Mouse (Mus musculus) cortical plate, adult 2 months (tissue): Measurements from ENCODE around the gene Steap3. TPM values are rescaled to one million over a fixed set of nuclear protein-coding genes. Genes with fewer than 3 reads are reported as not detected.
A peak's percentile ranks its signal among the peaks of the same experiment; 100 is the strongest.

ENCODE experiments used
- H3K27ac ChIP-seq: fragments of 200-500 bp; 2 replicates; pipeline ENCODE4 v1.5.1; 2012; ENCODE audit warnings: low read length, control low read depth, inconsistent platforms; ENCODE audit not compliant: insufficient read depth
- H3K4me1 ChIP-seq: fragments of 200-500 bp; 2 replicates; pipeline ENCODE4 v1.6.1; 2011; ENCODE audit warnings: low read length; ENCODE audit not compliant: control insufficient read depth, insufficient read depth
- H3K4me3 ChIP-seq: fragments of 200-500 bp; 2 replicates; pipeline ENCODE4 v1.5.1; 2011; ENCODE audit warnings: mild to moderate bottlenecking, low read length, control low read depth; ENCODE audit not compliant: insufficient read depth
- CTCF ChIP-seq: fragments of 200-500 bp; IDR thresholded peaks from 2 replicates; pipeline ENCODE4 v1.5.1; 2011; ENCODE audit warnings: mild to moderate bottlenecking, control low read depth, low read length; ENCODE audit not compliant: insufficient read depth; ENCODE audit errors: extremely low read depth
- POLR2A ChIP-seq: fragments of 200-500 bp; IDR thresholded peaks from 2 replicates; pipeline ENCODE4 v1.6.1; 2011; ENCODE audit warnings: mild to moderate bottlenecking, low read length, control low read depth; ENCODE audit not compliant: insufficient read depth; ENCODE audit errors: extremely low read depth
- polyA plus RNA-seq: library from polyadenylated mRNA; depleted of rRNA; stranded (reverse); fragments of >200 nt; gene quantifications from 2 replicates; pipeline ENCODE4 v1.2.3, GENCODE M21; 2012

Steap3 gene
- polyA plus RNA-seq, 1 experiment = 10.1 TPM

GRCm38 (mm10) chr1:120270882-120271281 lies 1.6 kb downstream of the Steap3 start:
- no peak overlapping the region for H3K4me3 ChIP-seq
- TF ChIP-seq POLR2A (no peak), CTCF (no peak)
- H3K27ac ChIP-seq = no peak overlapping the region
- no peaks in the 10 kb centered on the region for H3K4me1 ChIP-seq

- TF ChIP-seq CTCF = no peak
- no peak for TF ChIP-seq POLR2A
- Histone ChIP-seq H3K27ac (no peak overlapping the region), H3K4me3 (no peak overlapping the region), H3K4me1 (no peaks in the 10 kb centered on the region)
These were observed 2.4 kb downstream of the Steap3 start for GRCm38 (mm10) chr1:120270115-120270514.

GRCm38 (mm10) chr1:120267631-120268030 lies 4.9 kb downstream of the Steap3 start:
- Histone ChIP-seq H3K4me3 (no peak overlapping the region), H3K4me1 (no peaks in the 10 kb centered on the region), H3K27ac (no peak overlapping the region)
- TF ChIP-seq POLR2A = no peak

DNA sequence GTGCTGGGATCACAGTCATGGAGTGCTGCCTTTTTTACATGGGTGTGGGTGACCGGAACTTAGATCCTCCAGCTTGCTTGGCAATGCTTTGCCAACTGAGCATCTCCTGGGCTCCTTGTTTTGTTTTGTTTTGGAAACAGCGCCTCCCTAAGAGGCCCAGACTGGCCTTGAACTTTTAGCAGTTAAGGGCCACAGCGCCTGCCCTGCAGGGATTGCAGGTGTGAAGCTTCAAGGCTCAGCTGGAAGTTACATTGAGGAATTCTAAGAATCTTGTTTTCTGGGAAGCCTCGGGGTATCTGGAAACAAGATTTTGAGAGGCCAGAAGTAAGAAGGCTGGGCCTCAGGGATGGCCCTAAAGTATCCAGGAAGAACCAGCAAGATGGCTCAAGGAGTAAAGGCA lies 6.0 kb downstream of the Steap3 start:
- no peak for TF ChIP-seq CTCF
- no peak for TF ChIP-seq POLR2A
- H3K27ac ChIP-seq = no peak overlapping the region
- H3K4me3 ChIP-seq = no peak overlapping the region
- H3K4me1 ChIP-seq = no peaks in the 10 kb centered on the region

DNA sequence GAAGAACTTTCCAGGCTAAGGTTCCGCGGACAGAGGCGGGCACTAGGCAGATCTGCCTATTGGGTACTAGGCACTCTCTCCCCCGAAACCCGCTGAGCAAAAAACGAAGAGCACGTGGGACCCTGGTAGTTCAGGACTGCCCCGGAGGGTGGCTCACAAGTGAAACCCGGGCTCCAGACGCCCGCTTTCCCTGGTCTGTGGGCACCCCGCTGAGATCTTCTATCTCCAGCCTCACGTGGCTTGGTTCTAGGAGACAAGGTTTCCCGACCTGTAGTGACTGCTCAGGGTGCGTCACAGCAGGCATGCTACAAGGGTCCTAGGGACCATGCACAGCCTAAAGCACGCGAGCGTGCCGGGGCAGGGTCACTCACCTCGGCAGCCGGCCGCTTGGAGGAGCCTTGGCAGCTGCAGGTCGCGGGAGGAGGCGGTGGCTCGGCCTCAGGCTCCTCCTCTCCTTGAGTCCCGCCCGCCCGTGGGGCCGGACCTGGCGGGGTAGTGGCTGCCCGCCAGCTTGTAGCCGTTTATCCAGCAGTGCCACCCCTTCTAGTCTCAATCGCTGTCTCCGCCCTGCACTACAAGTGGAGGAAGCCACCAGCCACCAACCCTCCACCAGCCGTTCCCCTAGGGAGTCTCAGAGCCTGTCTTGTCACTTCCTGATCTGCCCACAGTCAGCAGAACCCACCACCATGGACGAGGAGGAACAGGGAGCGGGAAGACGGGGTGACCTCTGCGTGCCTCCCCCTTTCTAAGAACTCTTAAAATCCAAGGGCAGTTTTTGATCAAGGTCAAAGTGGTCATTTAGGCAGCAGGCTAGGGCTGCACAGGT lies 7.4 kb downstream of the Steap3 start:
- Histone ChIP-seq H3K27ac (no peak overlapping the region), H3K4me3 (peak overlapping the region; percentile 65), H3K4me1 (no peaks in the 10 kb centered on the region)
- no peak for TF ChIP-seq POLR2A

DNA sequence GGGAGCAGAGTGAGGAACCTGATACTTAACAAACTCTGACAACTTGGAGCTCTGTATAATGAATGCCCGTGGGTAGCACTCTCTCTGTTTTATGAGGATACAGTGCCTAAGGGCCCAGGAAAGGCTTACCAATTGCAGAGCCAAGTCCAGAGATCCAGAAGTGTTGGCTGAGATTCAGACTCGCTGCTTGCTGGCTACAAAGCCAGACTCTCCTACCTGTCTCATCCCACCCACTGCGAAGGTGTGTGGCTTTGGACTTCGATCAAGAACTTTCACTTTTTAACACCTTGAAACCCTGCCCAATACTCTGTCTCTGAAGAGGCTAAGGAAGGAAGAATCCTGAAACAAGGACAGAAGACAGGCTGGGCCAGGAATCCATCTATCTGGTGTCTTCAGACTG lies 9.3 kb downstream of the Steap3 start:
- Histone ChIP-seq H3K27ac (no peak overlapping the region), H3K4me3 (no peak overlapping the region), H3K4me1 (no peaks in the 10 kb centered on the region)
- TF ChIP-seq CTCF (no peak), POLR2A (no peak)

- H3K4me3 ChIP-seq = no peak overlapping the region
- H3K4me1 ChIP-seq = no peaks in the 10 kb centered on the region
- H3K27ac ChIP-seq = no peak overlapping the region
- TF ChIP-seq POLR2A = no peak
- no peak for TF ChIP-seq CTCF
These were observed 11.3 kb downstream of the Steap3 start for GRCm38 (mm10) chr1:120261166-120261565.

DNA sequence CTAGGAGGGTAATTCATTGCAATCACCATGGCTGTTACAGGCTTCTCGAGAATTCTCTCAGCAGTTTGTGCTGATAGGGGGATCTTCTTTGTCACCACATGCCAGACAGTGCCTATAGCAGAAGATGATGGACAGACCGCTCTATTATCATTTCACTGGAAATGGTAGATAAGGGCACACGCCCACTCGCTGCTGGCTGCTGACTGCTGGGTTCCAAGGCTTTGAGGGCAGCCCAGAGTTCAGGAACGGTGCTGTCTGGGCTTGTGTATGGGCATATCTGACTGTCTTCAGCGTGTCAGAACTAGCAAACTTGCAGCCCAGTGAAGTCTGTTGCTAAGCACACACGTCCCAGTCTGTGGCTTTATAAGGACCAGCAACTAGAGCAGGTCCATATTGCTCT lies 13.3 kb downstream of the Steap3 start:
- no peak overlapping the region for H3K4me3 ChIP-seq
- H3K27ac ChIP-seq = no peak overlapping the region
- TF ChIP-seq POLR2A (no peak), CTCF (no peak)
- H3K4me1 ChIP-seq = no peaks in the 10 kb centered on the region

- no peak overlapping the region for H3K27ac ChIP-seq
- TF ChIP-seq CTCF = no peak
- no peak for TF ChIP-seq POLR2A
- H3K4me3 ChIP-seq = no peak overlapping the region
- no peaks in the 10 kb centered on the region for H3K4me1 ChIP-seq
These were observed 13.8 kb downstream of the Steap3 start for GRCm38 (mm10) chr1:120258744-120259143.

GRCm38 (mm10) chr1:120258245-120258644 lies 14.3 kb downstream of the Steap3 start:
- Histone ChIP-seq H3K4me3 (no peak overlapping the region), H3K4me1 (no peaks in the 10 kb centered on the region), H3K27ac (no peak overlapping the region)
- TF ChIP-seq POLR2A = no peak
- TF ChIP-seq CTCF = no peak

- Histone ChIP-seq H3K4me1 (no peaks in the 10 kb centered on the region), H3K4me3 (no peak overlapping the region), H3K27ac (no peak overlapping the region)
- TF ChIP-seq CTCF = no peak
- TF ChIP-seq POLR2A = no peak
These were observed 18.8 kb downstream of the Steap3 start for GRCm38 (mm10) chr1:120253751-120254150.
